Mouse (Mus musculus) frontal cortex, adult (tissue): Measurements from ENCODE around the gene Trim38.

Experiments used
- ATAC-seq: cut with Nextera tagmentation; 2 replicates; pipeline ENCODE4 v1.9.2; 2017; ENCODE audit warnings: mild to moderate bottlenecking, moderate library complexity, mixed read lengths; ENCODE audit not compliant: low TSS enrichment

The Trim38 gene

GRCm38 (mm10) chr13:23836630-23837029, 66.9 kb downstream of the Trim38 start:
- no peak for ATAC-seq

- ATAC-seq, result no peak
Observed at GRCm38 (mm10) chr13:23839308-23839707, 69.6 kb downstream of the Trim38 start, which contains the start of gene Slc17a3. TSS of gene Slc17a3 (plus strand) at chr13:23839434.
